In genomic region chr11:88037386-88037785, GRCm38 (mm10) we compare ENCODE assay signal across 31 mouse cellular contexts. TPM values are rescaled to one million over a fixed set of nuclear protein-coding genes. Genes with fewer than 3 reads are reported as not detected.
DNase-seq lines count a peak whose midpoint lies in the region; ATAC-seq and TF ChIP-seq lines count a peak whose summit lies in the region.
"Had no signal": no experiment of that assay in that cellular context is flagged by ENCODE, and none has a peak within 500 bp of the region (broad histone marks: within the 10 kb centered on the region; RNA-seq: fewer than 3 reads in every experiment).

No protein-coding gene starts in this region.

- in situ Hi-C loops in ES-E14 (cut with MboI; ENCODE audit: low sequenced_read_pairs in 2 of 2, unreplicated experiment in 2 of 2) = no loop called here

- 75% methylated on average over 3 of the region's 3 CpGs for WGBS in heart, embryonic 11.5 days (ENCODE audit: insufficient replicate concordance)
- 79% methylated on average over 3 of the region's 3 CpGs for WGBS in heart, embryonic 16.5 days

- H3K9ac ChIP-seq in heart, embryonic 11.5 days (ENCODE audit: low read depth, low read length) = no peak overlapping the region
- H3K9ac ChIP-seq in heart, embryonic 16.5 days (ENCODE audit: low read length) = no peak overlapping the region; the same call in 1 of the 2 replicates
- H3K9ac ChIP-seq in ES-Bruce4 (ENCODE audit: low read depth, poor library complexity, severe bottlenecking) (no peak overlapping the region), ES-E14 (ENCODE audit: insufficient read depth, low read depth, low read length, poor library complexity, severe bottlenecking) (no peak overlapping the region)
- H3K9ac ChIP-seq: kidney, embryonic 15.5 days; liver, embryonic 14.5 days; neural tube, embryonic 15.5 days; stomach, embryonic 15.5 days had no signal

- H3K27ac ChIP-seq in heart, embryonic 11.5 days (ENCODE audit: low read depth, low read length) = peak overlapping the region; percentile 70
- H3K27ac ChIP-seq in heart, embryonic 16.5 days (ENCODE audit: low read length) = peak overlapping the region; percentile 63
- H3K27ac ChIP-seq in ES-Bruce4 (ENCODE audit: insufficient read depth, low read length) (peak overlapping the region; percentile 18; the same call in 1 of the 2 replicates), ES-E14 (ENCODE audit: insufficient read depth, low read depth, low read length, poor library complexity, severe bottlenecking) (peak overlapping the region; percentile 6; the same call in 1 of the 2 replicates)
- H3K27ac ChIP-seq: gastrocnemius, adult 2 months; hindbrain, embryonic 10.5 days; kidney, embryonic 15.5 days; liver, embryonic 14.5 days; macrophage; neural tube, embryonic 15.5 days; stomach, embryonic 15.5 days had no signal

- H3K9me3 ChIP-seq in heart, embryonic 11.5 days (replicated peaks; ENCODE audit: control insufficient read depth, low read length) = no peaks in the 10 kb centered on the region
- 0 out of 2 replicates have a peak, but pooled peaks cover 2% of the 10 kb centered on the region for H3K9me3 ChIP-seq in heart, embryonic 16.5 days (replicated peaks; ENCODE audit: control insufficient read depth, low read length)
- H3K9me3 ChIP-seq in ES-Bruce4 (replicated peaks; ENCODE audit: control insufficient read depth, insufficient read depth, low read length, poor library complexity, severe bottlenecking) (no peaks in the 10 kb centered on the region), ES-E14 (ENCODE audit: control insufficient read depth, insufficient read depth, low read depth, low read length) (no peaks in the 10 kb centered on the region)
- H3K9me3 ChIP-seq: G1E; hindbrain, embryonic 10.5 days; kidney, embryonic 15.5 days; neural tube, embryonic 15.5 days; stomach, embryonic 15.5 days had no signal

- TF ChIP-seq CTCF in ES-Bruce4 (IDR thresholded peaks at IDR 0.05; ENCODE audit: low read depth, low read length) = no peak

- H3K4me3 ChIP-seq in heart, embryonic 11.5 days (ENCODE audit: low read depth, low read length) = no peak overlapping the region
- no peak overlapping the region for H3K4me3 ChIP-seq in heart, embryonic 16.5 days (ENCODE audit: low read length)
- H3K4me3 ChIP-seq in ES-Bruce4 (ENCODE audit: low read depth, low read length) = no peak overlapping the region
- no peak overlapping the region for H3K4me3 ChIP-seq in ES-E14 (ENCODE audit: insufficient read depth in 1 of 2, low read depth in 1 of 2, low read length in 2 of 2, poor library complexity in 1 of 2, severe bottlenecking in 1 of 2)
- H3K4me3 ChIP-seq: gastrocnemius, adult 2 months; hindbrain, embryonic 10.5 days; kidney, embryonic 15.5 days; neural tube, embryonic 15.5 days; stomach, embryonic 15.5 days had no signal

- no peak overlapping the region for H3K4me2 ChIP-seq in heart, embryonic 11.5 days
- H3K4me2 ChIP-seq in heart, embryonic 16.5 days (ENCODE audit: low read depth, low read length) = no peak overlapping the region
- H3K4me2 ChIP-seq: kidney, embryonic 15.5 days; neural tube, embryonic 15.5 days; stomach, embryonic 15.5 days had no signal

- TF ChIP-seq POLR2A in ES-Bruce4 (IDR thresholded peaks at IDR 0.05; ENCODE audit: insufficient read depth, low read length) = no peak

- TF ChIP-seq EP300 in ES-Bruce4 (IDR thresholded peaks at IDR 0.05; ENCODE audit: insufficient read depth, low read depth, low read length) = no peak

- DNase-seq in heart, postnatal 10 days = no peak
- DNase-seq in heart, postnatal 4 days = no peak
- DNase-seq in ES-E14 (ENCODE audit: low read depth, low spot score) = no peak
- DNase-seq in left cerebral cortex, postnatal 4 days = no peak
- DNase-seq: cerebellum, adult 11 months; cerebellum, adult 9-10 months; cerebellum, postnatal 36 days; gastrocnemius, adult 2 months; gastrocnemius, postnatal 36 days; kidney, adult 18-20 months; kidney, postnatal 25 days; liver; lung, adult 2 months; lung, postnatal 10 days; midbrain, embryonic 14.5 days; retina, postnatal 1 day; right cerebral cortex, postnatal 25 days; thymus, postnatal 14 days had no signal

- H3K36me3 ChIP-seq in heart, embryonic 11.5 days (ENCODE audit: control insufficient read depth, insufficient read depth, low read length) = no peaks in the 10 kb centered on the region
- no peaks in the 10 kb centered on the region for H3K36me3 ChIP-seq in heart, embryonic 16.5 days (ENCODE audit: control insufficient read depth, insufficient read depth)
- H3K36me3 ChIP-seq in ES-Bruce4 (ENCODE audit: control insufficient read depth, insufficient read depth, low read length, poor library complexity, severe bottlenecking) (no peaks in the 10 kb centered on the region), ES-E14 (ENCODE audit: control insufficient read depth, insufficient read depth, low read length, poor library complexity, severe bottlenecking) (no peaks in the 10 kb centered on the region)
- H3K36me3 ChIP-seq: neural tube, embryonic 15.5 days; stomach, embryonic 15.5 days had no signal

- ATAC-seq in heart, embryonic 11.5 days (replicated peaks; ENCODE audit: insufficient number of reproducible peaks, low FRiP score, low TSS enrichment) = no peak
- no peak for ATAC-seq in heart, embryonic 16.5 days (replicated peaks; ENCODE audit: extremely low read depth, insufficient read depth, low FRiP score)
- ATAC-seq: CD4-positive, CD25-positive, alpha-beta regulatory T cell, adult 4 months; forebrain, embryonic 14.5 days; hindbrain, embryonic 16.5 days had no signal

- no peaks in the 10 kb centered on the region for H3K27me3 ChIP-seq in heart, embryonic 11.5 days (ENCODE audit: control insufficient read depth, insufficient read depth, low read length)
- no peaks in the 10 kb centered on the region for H3K27me3 ChIP-seq in heart, embryonic 16.5 days (ENCODE audit: control insufficient read depth, insufficient read depth, low read length)
- H3K27me3 ChIP-seq in ES-Bruce4 (ENCODE audit: control insufficient read depth, insufficient read depth, low read length, poor library complexity, severe bottlenecking) = no peaks in the 10 kb centered on the region
- H3K27me3 ChIP-seq: kidney, embryonic 15.5 days; neural tube, embryonic 15.5 days; stomach, embryonic 15.5 days had no signal

- intact Hi-C loops in heart, postnatal 10 days (cut with DNase I) = no loop called here
- intact Hi-C loops in left cerebral cortex, postnatal 4 days (cut with DNase I) = no loop called here

- H3K4me1 ChIP-seq in heart, embryonic 11.5 days (ENCODE audit: control insufficient read depth, insufficient read depth, low read length) = peaks cover 4% of the 10 kb centered on the region; the same call in 1 of the 2 replicates
- peaks cover 7% of the 10 kb centered on the region for H3K4me1 ChIP-seq in heart, embryonic 16.5 days (ENCODE audit: control insufficient read depth, insufficient read depth, low read length)
- H3K4me1 ChIP-seq in ES-Bruce4 (ENCODE audit: control insufficient read depth, insufficient read depth, low read length) = peaks cover 2% of the 10 kb centered on the region
- peaks cover 14% of the 10 kb centered on the region in 2 experiments for H3K4me1 ChIP-seq in ES-E14 (ENCODE audit: control insufficient read depth in 2 of 2, insufficient read depth in 2 of 2, low read length in 2 of 2, poor library complexity in 1 of 2)
- H3K4me1 ChIP-seq: hindbrain, embryonic 10.5 days; kidney, embryonic 15.5 days; stomach, embryonic 15.5 days had no signal

TF ChIP-seq in ES-E14, 5 proteins besides CTCF, POLR2A, EP300 and RAD21:
- TF ChIP-seq MAFK (IDR thresholded peaks at IDR 0.05; ENCODE audit: insufficient read depth, low read depth, low read length) (no peak), CHD2 (IDR thresholded peaks at IDR 0.05; ENCODE audit: low read depth, low read length) (no peak), ZNF384 (IDR thresholded peaks at IDR 0.05; ENCODE audit: low read depth, low read length) (no peak), HCFC1 (IDR thresholded peaks at IDR 0.05; ENCODE audit: borderline replicate concordance, insufficient read depth, low read length) (no peak), ZC3H11A (IDR thresholded peaks at IDR 0.05; ENCODE audit: borderline replicate concordance, low read depth, low read length) (no peak)
TF ChIP-seq in ES-E14: peak in this region for 0.

RNA-seq across cellular contexts. Expression of gene Srsf1, which starts 9.8 kb away (rescaled TPM):
- polyA plus RNA-seq in heart, embryonic 11.5 days (2014; fragmentation: Nextera tagmentation; extraction: Ambion mirVana) = 205 and 242 TPM in 2 replicates
- 100 to 1,000 TPM; 156 to 160 TPM for total RNA-seq in heart, postnatal 10 days (2021)
- polyA plus RNA-seq in heart, embryonic 16.5 days (2015; fragmentation: Nextera tagmentation; extraction: Ambion mirVana) = 158 and 185 TPM in 2 replicates
- total RNA-seq in heart, postnatal 4 days (2021) = 100 to 1,000 TPM; 207 to 224 TPM
- polyA plus RNA-seq in ES-Bruce4 (2011; ENCODE audit: insufficient read depth, insufficient read length, low read depth, missing spikeins) = 511 and 547 TPM in 2 replicates
- 369 and 432 TPM in 2 replicates for total RNA-seq in ES-E14 (2012; rRNA removed)
- 100 to 1,000 TPM; 261 to 264 TPM for total RNA-seq in left cerebral cortex, postnatal 4 days (2021)

RNA-seq across cellular contexts. Expression of gene Vezf1, which starts 30.7 kb away (rescaled TPM):
- polyA plus RNA-seq in heart, embryonic 11.5 days (2014; fragmentation: Nextera tagmentation; extraction: Ambion mirVana) = 24.8 and 26.4 TPM in 2 replicates
- 10 to 100 TPM; 44.9 to 45.7 TPM for total RNA-seq in heart, postnatal 10 days (2021)
- polyA plus RNA-seq in heart, embryonic 16.5 days (2015; fragmentation: Nextera tagmentation; extraction: Ambion mirVana) = 22.3 and 24.3 TPM in 2 replicates
- total RNA-seq in heart, postnatal 4 days (2021) = 10 to 100 TPM; 36.7 to 41.3 TPM
- 43.4 and 44.8 TPM in 2 replicates for polyA plus RNA-seq in ES-Bruce4 (2011; ENCODE audit: insufficient read depth, insufficient read length, low read depth, missing spikeins)
- total RNA-seq in ES-E14 (2012; rRNA removed) = 12.6 and 13.2 TPM in 2 replicates
- 10 to 100 TPM; 35.3 to 38.2 TPM for total RNA-seq in left cerebral cortex, postnatal 4 days (2021)

RNA-seq across cellular contexts. Expression of gene Dynll2, which starts 50.1 kb away (rescaled TPM):
- 16.7 and 17.2 TPM in 2 replicates for polyA plus RNA-seq in heart, embryonic 11.5 days (2014; fragmentation: Nextera tagmentation; extraction: Ambion mirVana)
- 100 to 1,000 TPM; 236 to 257 TPM for total RNA-seq in heart, postnatal 10 days (2021)
- 23.5 and 25.6 TPM in 2 replicates for polyA plus RNA-seq in heart, embryonic 16.5 days (2015; fragmentation: Nextera tagmentation; extraction: Ambion mirVana)
- total RNA-seq in heart, postnatal 4 days (2021) = 100 to 1,000 TPM; 202 to 205 TPM
- polyA plus RNA-seq in ES-Bruce4 (2011; ENCODE audit: insufficient read depth, insufficient read length, low read depth, missing spikeins) = 130 and 133 TPM in 2 replicates
- total RNA-seq in ES-E14 (2012; rRNA removed) = 18.3 and 35.8 TPM in 2 replicates
- total RNA-seq in left cerebral cortex, postnatal 4 days (2021) = 100 to 1,000 TPM; 311 to 328 TPM

Comparison
In these comparisons a context has a peak if more than half of its experiments do, and no peak if none do; other contexts are left out.
1. H3K27ac ChIP-seq: peak in every context shown above with its lines; median percentile 70 in heart, embryonic 11.5 days; 63 in heart, embryonic 16.5 days; 18 in ES-Bruce4; 6 in ES-E14.